Mouse (Mus musculus) left cerebral cortex, adult 18-20 months (tissue): ENCODE results near the gene Nrxn2. TPM values are rescaled to one million over a fixed set of nuclear protein-coding genes. Genes with fewer than 3 reads are reported as not detected.

Experiments used
- DNase-seq, 2 experiments: peaks; one replicate each; pipeline ENCODE4 v3.0.0; 2021 to 2022; ENCODE audit warnings: low spot score in 2 of 2, mixed read lengths in 1 of 2
- long read RNA-seq, 2 experiments: library from polyadenylated mRNA; stranded (forward); transcript quantifications; one replicate each; pipeline ENCODE4 v2.0.0; 2021
- total RNA-seq, 2 experiments: library from RNA; stranded (reverse); gene quantifications; 2 replicates each; pipeline ENCODE4 v1.2.3; 2021

Gene Nrxn2
- total RNA-seq = 100 to 1,000 TPM; 549 to 568 TPM
- long read RNA-seq, experiment 1, partial matches to known transcripts = 5 of 63 reads
- long read RNA-seq, experiment 1, other reads (novel, unspliced or antisense) = 54 of 63 reads
- long read RNA-seq, experiment 2, transcript Nrxn2-202 (7 exons, 3,503 nt) = major isoform, 5 of 49 reads
- long read RNA-seq, experiment 2, partial matches to known transcripts = 2 of 49 reads
- long read RNA-seq, experiment 2, other reads (novel, unspliced or antisense) = 41 of 49 reads

- peak; percentile 94 to 96 for DNase-seq
These were observed at the start of gene Nrxn2 for GRCm38 (mm10) chr19:6418233-6418879. Nrxn2 (plus strand) TSS chr19:6418731.

GRCm38 (mm10) chr19:6370175-6370574 is 48.4 kb upstream of the Nrxn2 start:
- DNase-seq = no peak

- no peak for DNase-seq
These were observed 46.1 kb upstream of the Nrxn2 start for GRCm38 (mm10) chr19:6372433-6372832.

- peak; percentile 77 to 86 for DNase-seq
These were observed 44.8 kb upstream of the Nrxn2 start for GRCm38 (mm10) chr19:6373539-6374400.

- no peak for DNase-seq
These were observed 44.0 kb upstream of the Nrxn2 start for GRCm38 (mm10) chr19:6374571-6374970.

- no peak for DNase-seq
These were observed 42.9 kb upstream of the Nrxn2 start for GRCm38 (mm10) chr19:6375423-6376254.

- DNase-seq = peak in 1 of 2 experiments; percentile 55
These were observed 42.3 kb upstream of the Nrxn2 start for GRCm38 (mm10) chr19:6376255-6376564.

GRCm38 (mm10) chr19:6376643-6377042 is 41.9 kb upstream of the Nrxn2 start:
- no peak for DNase-seq

GRCm38 (mm10) chr19:6377327-6378040 is 41.0 kb upstream of the Nrxn2 start:
- no peak for DNase-seq

GRCm38 (mm10) chr19:6380411-6381166 is 37.9 kb upstream of the Nrxn2 start:
- no peak for DNase-seq

GRCm38 (mm10) chr19:6381238-6381637 is 37.3 kb upstream of the Nrxn2 start:
- no peak for DNase-seq

- DNase-seq = no peak
These were observed 36.1 kb upstream of the Nrxn2 start for GRCm38 (mm10) chr19:6382323-6382924.

- DNase-seq = no peak
These were observed 35.1 kb upstream of the Nrxn2 start for GRCm38 (mm10) chr19:6383470-6383869.

GRCm38 (mm10) chr19:6384128-6384527 is 34.4 kb upstream of the Nrxn2 start, which contains the start of gene Pygm:
Pygm (plus strand) TSS chr19:6384399.
- DNase-seq = peak; percentile 55 to 57

GRCm38 (mm10) chr19:6384954-6385353 is 33.6 kb upstream of the Nrxn2 start:
- DNase-seq = no peak

- no peak for DNase-seq
These were observed 33.1 kb upstream of the Nrxn2 start for GRCm38 (mm10) chr19:6385419-6385818.

GRCm38 (mm10) chr19:6385821-6386220 is 32.7 kb upstream of the Nrxn2 start:
- DNase-seq = no peak

- no peak for DNase-seq
These were observed 32.3 kb upstream of the Nrxn2 start for GRCm38 (mm10) chr19:6386234-6386633.

GRCm38 (mm10) chr19:6388006-6388405 is 30.5 kb upstream of the Nrxn2 start:
- DNase-seq = no peak
